Mouse (Mus musculus): Measurements from ENCODE around the gene Gm21897. TPM values are rescaled to one million over a fixed set of nuclear protein-coding genes. Genes with fewer than 3 reads are reported as not detected.
"Not testable (repeated sequence)": the region's sequence is repeated elsewhere in the genome, so short reads cannot be mapped to it uniquely, and the experiment has no call there.

Gene Gm21897
- not detected in 2 replicates for polyA plus RNA-seq (2015; fragmentation: Nextera tagmentation; extraction: Ambion mirVana)

DNA sequence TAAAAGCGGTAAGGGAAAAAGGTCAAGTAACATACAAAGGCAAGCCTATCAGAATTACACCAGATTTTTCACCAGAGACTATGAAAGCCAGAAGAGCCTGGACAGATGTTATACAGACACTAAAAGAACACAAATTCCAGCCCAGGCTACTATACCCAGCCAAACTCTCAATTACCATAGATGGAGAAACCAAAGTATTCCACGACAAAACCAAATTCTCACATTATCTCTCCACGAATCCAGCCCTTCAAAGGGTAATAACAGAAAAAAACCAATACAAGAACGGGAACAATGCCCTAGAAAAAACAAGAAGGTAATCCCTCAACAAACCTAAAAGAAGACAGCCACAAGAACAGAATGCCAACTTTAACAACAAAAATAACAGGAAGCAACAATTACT lies at the start of gene Gm21897:
TSS of gene Gm21897 (plus strand) at position 301 of the 400 bp plus-strand sequence.
- not testable (repeated sequence) for H3K4me2 ChIP-seq; H3K27me3 ChIP-seq (replicated peaks); ATAC-seq (ENCODE audit: insufficient read depth, low FRiP score, low read depth); H3K9me3 ChIP-seq; H3K36me3 ChIP-seq; H3K9ac ChIP-seq; H3K27ac ChIP-seq; H3K4me1 ChIP-seq; H3K4me3 ChIP-seq (replicated peaks)
- WGBS, result no CpG with 5 or more reads among the region's 4 CpGs

DNA sequence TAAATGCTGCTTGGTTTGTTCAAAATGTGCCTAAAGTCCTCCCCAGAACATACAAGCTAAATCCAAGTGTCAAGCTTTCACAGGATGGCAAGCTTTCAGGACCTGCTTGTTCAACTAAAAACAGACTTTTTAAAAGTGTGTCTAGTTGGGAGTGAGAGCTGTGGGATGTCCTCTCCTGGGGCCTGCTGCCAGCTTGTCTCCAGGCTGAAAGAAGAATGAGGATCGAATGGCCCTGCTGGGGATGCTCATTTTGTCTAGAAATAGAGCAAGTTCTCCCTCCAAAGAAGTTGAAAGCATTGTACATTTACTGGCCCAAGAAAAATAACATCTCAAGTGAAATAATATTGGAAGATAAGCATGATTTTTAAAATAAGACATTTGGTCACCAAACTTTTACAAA lies 45.0 kb upstream of the Gm21897 start:
- Histone ChIP-seq H3K9ac (no peak overlapping the region), H3K9me3 (no peaks in the 10 kb centered on the region), H3K36me3 (no peaks in the 10 kb centered on the region), H3K4me3 (replicated peaks) (no peak overlapping the region), H3K27me3 (replicated peaks) (no peaks in the 10 kb centered on the region), H3K4me1 (no peaks in the 10 kb centered on the region), H3K27ac (no peak overlapping the region), H3K4me2 (no peak overlapping the region)
- WGBS, result 50% methylated on average over 1 of the region's 1 CpGs
- ATAC-seq (ENCODE audit: insufficient read depth, low FRiP score, low read depth), result no peak; the same call in 1 of the 2 replicates

DNA sequence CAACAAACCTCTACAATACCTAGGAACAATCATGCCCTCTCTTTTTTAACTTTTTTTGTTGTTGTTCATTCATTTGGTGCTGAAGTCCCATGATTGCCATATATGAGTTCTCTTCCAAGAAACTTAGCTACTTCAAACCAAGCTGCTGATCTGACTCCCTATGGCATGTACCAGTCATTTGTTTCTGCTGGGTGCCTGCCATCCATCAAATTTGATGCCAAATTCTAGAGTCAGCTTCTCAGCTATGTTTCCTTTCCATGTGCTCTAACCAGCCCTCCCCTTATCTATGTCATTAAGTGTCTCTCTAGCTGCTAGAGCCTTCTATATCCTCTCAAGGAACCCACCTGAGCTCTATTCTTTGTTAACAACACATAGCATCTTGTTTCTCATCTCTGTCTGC lies 39.8 kb upstream of the Gm21897 start:
- no peak for ATAC-seq (ENCODE audit: insufficient read depth, low FRiP score, low read depth)
- Histone ChIP-seq H3K36me3 (no peaks in the 10 kb centered on the region), H3K4me1 (no peaks in the 10 kb centered on the region), H3K9me3 (no peaks in the 10 kb centered on the region), H3K27me3 (replicated peaks) (no peaks in the 10 kb centered on the region), H3K4me2 (no peak overlapping the region), H3K27ac (no peak overlapping the region), H3K9ac (no peak overlapping the region), H3K4me3 (replicated peaks) (no peak overlapping the region)

DNA sequence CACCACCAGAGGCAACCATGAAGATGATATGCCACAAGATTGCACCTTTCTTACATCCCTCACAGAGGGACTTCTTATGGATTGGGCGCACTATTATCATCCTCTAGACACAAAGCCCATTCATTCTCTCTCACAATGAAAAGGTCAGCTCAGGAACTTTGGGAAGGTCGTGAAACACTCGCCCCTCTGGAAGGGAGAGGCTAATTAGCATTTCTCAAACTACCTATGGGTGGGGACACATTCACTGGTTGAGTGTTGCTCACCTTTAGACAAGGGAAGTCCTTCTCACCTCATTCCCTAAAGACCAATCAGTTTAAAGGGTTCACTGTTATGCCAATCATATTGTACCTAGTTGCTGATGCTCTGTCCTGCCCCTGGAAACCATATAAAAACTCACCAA lies 24.2 kb upstream of the Gm21897 start:
- WGBS, result 54% methylated on average over 3 of the region's 3 CpGs
- Histone ChIP-seq H3K36me3 (no peaks in the 10 kb centered on the region), H3K4me1 (no peaks in the 10 kb centered on the region), H3K27me3 (replicated peaks) (no peaks in the 10 kb centered on the region), H3K4me3 (replicated peaks) (no peak overlapping the region), H3K27ac (no peak overlapping the region), H3K9ac (no peak overlapping the region), H3K9me3 (no peaks in the 10 kb centered on the region), H3K4me2 (no peak overlapping the region)
- ATAC-seq (ENCODE audit: insufficient read depth, low FRiP score, low read depth), result no peak

DNA sequence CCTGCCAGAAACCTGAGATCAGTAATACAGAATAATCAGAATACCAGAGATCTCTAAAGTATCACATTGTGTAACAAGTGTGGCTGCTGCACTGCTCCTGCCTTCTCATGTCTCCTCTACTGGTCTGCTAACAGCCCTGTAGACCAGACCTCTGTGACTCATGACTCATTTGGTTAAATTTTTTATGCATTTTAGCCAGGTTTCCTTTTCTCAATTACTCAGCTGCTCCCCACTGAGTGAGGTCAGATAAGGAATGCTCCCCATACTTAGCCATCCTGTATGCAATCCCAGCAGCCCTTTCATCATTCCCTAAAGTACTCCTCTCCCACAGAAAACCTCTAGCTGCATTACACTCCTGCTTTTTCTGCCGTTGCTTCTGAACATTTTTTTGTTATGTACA lies 23.0 kb upstream of the Gm21897 start:
- Histone ChIP-seq H3K9me3 (no peaks in the 10 kb centered on the region), H3K27me3 (replicated peaks) (no peaks in the 10 kb centered on the region), H3K36me3 (no peaks in the 10 kb centered on the region), H3K4me2 (no peak overlapping the region), H3K27ac (no peak overlapping the region), H3K9ac (no peak overlapping the region), H3K4me1 (no peaks in the 10 kb centered on the region), H3K4me3 (replicated peaks) (no peak overlapping the region)
- 61% methylated on average over 1 of the region's 1 CpGs for WGBS
- ATAC-seq (ENCODE audit: insufficient read depth, low FRiP score, low read depth), result no peak

- H3K4me2 ChIP-seq, result no peak overlapping the region
- no peaks in the 10 kb centered on the region for H3K27me3 ChIP-seq (replicated peaks)
- no peak overlapping the region for H3K4me3 ChIP-seq (replicated peaks)
- H3K9me3 ChIP-seq, result no peaks in the 10 kb centered on the region
- WGBS, result 63% methylated on average over 8 of the region's 8 CpGs
- H3K4me1 ChIP-seq, result no peaks in the 10 kb centered on the region
- H3K36me3 ChIP-seq, result no peaks in the 10 kb centered on the region
- no peak overlapping the region for H3K9ac ChIP-seq
- no peak for ATAC-seq (ENCODE audit: insufficient read depth, low FRiP score, low read depth)
- H3K27ac ChIP-seq, result no peak overlapping the region
These were observed 22.2 kb upstream of the Gm21897 start for GRCm38 (mm10) chr16:15294911-15295659.

DNA sequence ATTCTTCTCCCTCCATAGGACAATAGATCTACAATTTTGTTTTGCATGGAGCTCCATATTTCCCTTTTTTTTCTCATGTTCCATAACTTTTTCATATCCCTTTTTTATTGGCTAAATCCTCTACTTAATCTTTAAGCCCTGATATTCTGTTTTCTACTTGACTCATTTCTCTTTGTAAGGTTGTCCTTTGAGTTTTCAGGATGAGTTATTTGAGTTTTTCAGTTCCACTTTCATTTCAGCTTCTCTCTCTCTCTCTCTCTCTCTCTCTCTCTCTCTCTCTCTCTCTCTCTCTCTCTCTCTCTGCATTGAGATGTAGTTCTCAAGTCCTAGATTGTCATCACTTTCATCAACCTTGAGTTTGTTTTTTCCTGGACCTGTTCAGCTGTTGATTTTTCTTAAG lies 17.3 kb downstream of the Gm21897 start:
- Histone ChIP-seq H3K4me1 (no peaks in the 10 kb centered on the region), H3K9ac (no peak overlapping the region), H3K27ac (no peak overlapping the region), H3K4me3 (replicated peaks) (no peak overlapping the region), H3K36me3 (no peaks in the 10 kb centered on the region), H3K4me2 (no peak overlapping the region), H3K9me3 (no peaks in the 10 kb centered on the region), H3K27me3 (replicated peaks) (no peaks in the 10 kb centered on the region)
- ATAC-seq (ENCODE audit: insufficient read depth, low FRiP score, low read depth), result no peak

DNA sequence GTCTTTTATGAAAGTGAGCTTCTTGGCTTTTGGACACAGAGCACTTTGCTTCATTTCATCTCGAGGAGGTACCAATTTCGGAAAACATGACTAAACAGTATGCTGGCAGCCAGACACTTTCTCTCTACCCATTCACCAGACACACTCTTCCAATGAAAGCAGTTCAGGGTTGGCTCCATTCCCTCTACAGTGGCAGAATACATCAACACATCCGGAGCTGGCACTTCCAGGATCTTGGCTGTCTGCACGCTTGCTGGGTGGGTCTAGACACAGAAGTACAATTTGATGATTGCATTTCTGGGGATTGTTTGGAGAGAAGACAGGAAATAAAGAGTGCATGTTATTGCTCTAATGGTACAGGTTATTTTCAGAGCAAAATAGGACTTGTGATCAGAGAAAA lies 21.8 kb downstream of the Gm21897 start:
- no peak overlapping the region for H3K4me2 ChIP-seq
- H3K36me3 ChIP-seq, result no peaks in the 10 kb centered on the region
- no peak overlapping the region for H3K9ac ChIP-seq
- H3K4me3 ChIP-seq (replicated peaks), result no peak overlapping the region
- no peak overlapping the region for H3K27ac ChIP-seq
- 73% methylated on average over 4 of the region's 4 CpGs for WGBS
- H3K9me3 ChIP-seq, result no peaks in the 10 kb centered on the region
- no peak for ATAC-seq (ENCODE audit: insufficient read depth, low FRiP score, low read depth)
- H3K27me3 ChIP-seq (replicated peaks), result no peaks in the 10 kb centered on the region
- no peaks in the 10 kb centered on the region for H3K4me1 ChIP-seq

- WGBS, result 63% methylated on average over 1 of the region's 1 CpGs
These were observed 28.8 kb downstream of the Gm21897 start for GRCm38 (mm10) chr16:15346045-15346444.

DNA sequence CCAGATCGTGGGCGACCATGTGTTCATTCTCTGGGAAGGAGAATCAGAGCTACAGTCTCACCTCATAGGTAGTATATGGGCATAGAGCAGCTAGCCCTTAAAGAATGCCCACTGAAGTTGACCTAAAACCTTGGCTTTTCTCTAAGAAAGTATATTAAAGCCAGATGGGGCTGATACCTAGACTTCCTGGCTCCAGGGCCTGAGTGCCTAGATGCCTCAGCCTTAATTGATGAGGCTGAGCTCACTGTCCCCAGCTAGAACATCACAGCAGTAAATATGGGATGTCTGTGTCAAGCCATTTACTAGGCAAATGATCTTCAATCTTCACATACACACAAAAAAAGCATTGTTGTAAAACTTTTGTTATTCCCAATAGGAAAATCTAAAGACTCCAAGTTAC lies 32.1 kb downstream of the Gm21897 start:
- Histone ChIP-seq H3K4me2 (no peak overlapping the region), H3K27ac (no peak overlapping the region), H3K36me3 (no peaks in the 10 kb centered on the region), H3K4me3 (replicated peaks) (no peak overlapping the region), H3K27me3 (replicated peaks) (no peaks in the 10 kb centered on the region), H3K4me1 (no peaks in the 10 kb centered on the region), H3K9ac (no peak overlapping the region), H3K9me3 (no peaks in the 10 kb centered on the region)
- ATAC-seq (ENCODE audit: insufficient read depth, low FRiP score, low read depth), result no peak
- WGBS, result 62% methylated on average over 2 of the region's 2 CpGs

More at GRCm38 (mm10) chr16:15346045-15346444, 28.8 kb downstream of the Gm21897 start:
- Histone ChIP-seq H3K4me1 (no peaks in the 10 kb centered on the region), H3K4me2 (no peak overlapping the region), H3K9ac (no peak overlapping the region), H3K27me3 (replicated peaks) (no peaks in the 10 kb centered on the region), H3K4me3 (replicated peaks) (no peak overlapping the region), H3K36me3 (no peaks in the 10 kb centered on the region), H3K27ac (no peak overlapping the region), H3K9me3 (no peaks in the 10 kb centered on the region)
- no peak for ATAC-seq (ENCODE audit: insufficient read depth, low FRiP score, low read depth)

- Histone ChIP-seq H3K36me3 (no peaks in the 10 kb centered on the region), H3K4me3 (replicated peaks) (no peak overlapping the region), H3K27me3 (replicated peaks) (no peaks in the 10 kb centered on the region), H3K4me2 (no peak overlapping the region), H3K9ac (no peak overlapping the region), H3K9me3 (no peaks in the 10 kb centered on the region), H3K4me1 (no peaks in the 10 kb centered on the region), H3K27ac (no peak overlapping the region)
- 49% methylated on average over 1 of the region's 1 CpGs for WGBS
- ATAC-seq (ENCODE audit: insufficient read depth, low FRiP score, low read depth), result no peak
These were observed 34.0 kb downstream of the Gm21897 start for GRCm38 (mm10) chr16:15351301-15351700.

DNA sequence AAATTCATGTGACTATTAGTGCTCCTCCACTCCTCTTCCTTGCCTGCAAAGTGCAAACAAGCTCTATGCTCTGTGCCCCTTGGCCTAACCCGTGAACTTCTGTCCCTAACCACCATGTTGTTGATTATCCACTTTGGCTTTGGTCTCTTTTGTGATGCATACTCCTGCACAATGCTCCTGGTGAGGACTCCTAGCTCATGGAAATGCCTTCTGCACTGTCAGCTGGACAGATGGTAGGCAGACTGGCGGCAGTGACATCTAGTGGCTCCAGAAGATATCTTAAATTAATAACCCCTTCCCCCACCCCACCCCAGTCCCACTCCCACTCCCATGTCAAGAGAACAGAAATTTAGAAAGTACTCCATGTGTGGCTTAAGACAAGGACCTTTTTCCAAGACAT lies 35.1 kb downstream of the Gm21897 start:
- no peaks in the 10 kb centered on the region for H3K4me1 ChIP-seq
- H3K36me3 ChIP-seq, result no peaks in the 10 kb centered on the region
- 57% methylated on average over 2 of the region's 2 CpGs for WGBS
- H3K4me3 ChIP-seq (replicated peaks), result no peak overlapping the region
- H3K27ac ChIP-seq, result no peak overlapping the region
- no peaks in the 10 kb centered on the region for H3K27me3 ChIP-seq (replicated peaks)
- no peaks in the 10 kb centered on the region for H3K9me3 ChIP-seq
- H3K4me2 ChIP-seq, result no peak overlapping the region
- no peak overlapping the region for H3K9ac ChIP-seq
- ATAC-seq (ENCODE audit: insufficient read depth, low FRiP score, low read depth), result no peak

- Histone ChIP-seq H3K4me2 (no peak overlapping the region), H3K9me3 (no peaks in the 10 kb centered on the region), H3K27ac (peak overlapping the region; percentile 61; the same call in 1 of the 2 replicates), H3K36me3 (no peaks in the 10 kb centered on the region), H3K27me3 (replicated peaks) (no peaks in the 10 kb centered on the region), H3K4me1 (no peaks in the 10 kb centered on the region), H3K9ac (no peak overlapping the region), H3K4me3 (replicated peaks) (no peak overlapping the region)
- WGBS, result 34% methylated on average over 2 of the region's 2 CpGs
- no peak for ATAC-seq (ENCODE audit: insufficient read depth, low FRiP score, low read depth)
These were observed 37.6 kb downstream of the Gm21897 start for GRCm38 (mm10) chr16:15354901-15355300.

All from stomach, embryonic 15.5 days (tissue).